Mouse (Mus musculus): ENCODE results near the gene Slc6a16.

DNA sequence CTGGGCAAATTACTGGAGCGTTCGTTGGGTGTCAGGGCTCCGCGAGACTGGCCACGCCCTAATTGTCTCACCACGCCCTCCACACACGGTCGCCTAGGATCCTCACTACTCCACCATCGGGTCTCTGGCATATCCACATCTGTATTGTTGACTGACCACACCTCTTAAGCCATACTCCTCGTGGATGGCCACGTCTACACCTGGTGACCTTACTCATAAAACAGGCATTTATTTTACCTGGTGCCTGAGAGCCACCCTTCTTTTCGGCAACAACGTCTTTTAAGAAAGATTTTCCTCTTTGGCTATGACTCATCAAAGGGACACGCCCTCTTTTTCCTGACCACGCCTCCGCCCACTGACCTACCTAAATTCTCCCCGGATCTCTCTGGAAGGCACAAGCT, 29.0 kb upstream of the Slc6a16 start, which contains the start of gene Dkkl1:
- TF ChIP-seq CTCF (IDR thresholded peaks at IDR 0.05; ENCODE audit: insufficient read depth, low read depth, low read length) (no peak), POLR2A (IDR thresholded peaks at IDR 0.05; ENCODE audit: insufficient read depth, low read depth, low read length) (no peak)
